Comparison of ENCODE assay signal across 29 mouse cellular contexts in genomic region chr3:149485406-149485805, GRCm38 (mm10).
A peak's percentile ranks its signal among the peaks of the same experiment; 100 is the strongest.
DNase-seq lines count a peak whose midpoint lies in the region; ATAC-seq lines count a peak whose summit lies in the region.
"Had no signal": no experiment of that assay in that cellular context is flagged by ENCODE, and none has a peak within 500 bp of the region (broad histone marks: within the 10 kb centered on the region; RNA-seq: fewer than 3 reads in every experiment).

No protein-coding gene starts in this region.

- DNase-seq in thymus, postnatal 10 days (ENCODE audit: low spot score in 2 of 2): peak; percentile 15 to 18
- DNase-seq in adrenal gland, postnatal 4 days (ENCODE audit: low spot score in 2 of 2): no peak
- no peak for DNase-seq in urinary bladder, postnatal 36 days (ENCODE audit: low spot score in 2 of 2)
- no peak for DNase-seq in hindbrain, embryonic 14.5 days (ENCODE audit: low spot score)
- DNase-seq: adrenal gland, postnatal 36 days; cerebellum, adult 2 months; cerebellum, postnatal 14 days; gastrocnemius, adult 2 months; heart, adult 2 months; heart, postnatal 14 days; kidney, adult 18-20 months; kidney, postnatal 36 days; lung, adult 18-20 months; lung, postnatal 4 days; midbrain, embryonic 14.5 days; right cerebral cortex, postnatal 25 days had no signal

- no peaks in the 10 kb centered on the region for H3K4me1 ChIP-seq in liver, embryonic 16.5 days (ENCODE audit: control insufficient read depth, low read depth, low read length)
- H3K4me1 ChIP-seq in liver, embryonic 12.5 days: no peaks in the 10 kb centered on the region
- H3K4me1 ChIP-seq in hindbrain, embryonic 14.5 days (replicated peaks; ENCODE audit: control insufficient read depth, insufficient read depth, low read length): no peaks in the 10 kb centered on the region
- H3K4me1 ChIP-seq: stomach, embryonic 15.5 days had no signal

- H3K4me3 ChIP-seq in liver, embryonic 16.5 days (ENCODE audit: low read depth, low read length): no peak overlapping the region
- H3K4me3 ChIP-seq in liver, embryonic 12.5 days: no peak overlapping the region
- no peak overlapping the region for H3K4me3 ChIP-seq in hindbrain, embryonic 14.5 days (replicated peaks; ENCODE audit: low read length)
- H3K4me3 ChIP-seq: gastrocnemius, adult 2 months; heart, adult 2 months; heart, embryonic 13.5 days; hindbrain, embryonic 10.5 days; layer of hippocampus, adult 2 months; limb, embryonic 13.5 days; stomach, embryonic 15.5 days had no signal

- no peaks in the 10 kb centered on the region for H3K36me3 ChIP-seq in liver, embryonic 16.5 days (ENCODE audit: control insufficient read depth, insufficient read depth)
- no peaks in the 10 kb centered on the region for H3K36me3 ChIP-seq in liver, embryonic 12.5 days
- no peaks in the 10 kb centered on the region for H3K36me3 ChIP-seq in hindbrain, embryonic 14.5 days (replicated peaks; ENCODE audit: control insufficient read depth, insufficient read depth)
- H3K36me3 ChIP-seq: heart, embryonic 13.5 days; hindbrain, embryonic 10.5 days; limb, embryonic 13.5 days; stomach, embryonic 15.5 days had no signal

- H3K27me3 ChIP-seq in liver, embryonic 16.5 days (ENCODE audit: control insufficient read depth, insufficient read depth, low read depth, low read length): no peaks in the 10 kb centered on the region
- no peaks in the 10 kb centered on the region for H3K27me3 ChIP-seq in liver, embryonic 12.5 days (replicated peaks)
- H3K27me3 ChIP-seq in hindbrain, embryonic 14.5 days (ENCODE audit: control insufficient read depth, insufficient read depth, low read length): no peaks in the 10 kb centered on the region
- H3K27me3 ChIP-seq: heart, embryonic 13.5 days; limb, embryonic 13.5 days; stomach, embryonic 15.5 days had no signal

- H3K9me3 ChIP-seq in liver, embryonic 16.5 days (replicated peaks; ENCODE audit: control insufficient read depth, low read length): no peaks in the 10 kb centered on the region
- H3K9me3 ChIP-seq in liver, embryonic 12.5 days (replicated peaks): no peaks in the 10 kb centered on the region
- no peaks in the 10 kb centered on the region for H3K9me3 ChIP-seq in hindbrain, embryonic 14.5 days (ENCODE audit: control insufficient read depth, low read length)
- H3K9me3 ChIP-seq: heart, embryonic 13.5 days; hindbrain, embryonic 10.5 days; limb, embryonic 13.5 days; stomach, embryonic 15.5 days had no signal

- 50% methylated on average over 4 of the region's 4 CpGs for WGBS in liver, embryonic 16.5 days (ENCODE audit: insufficient replicate concordance)
- WGBS in liver, embryonic 12.5 days (ENCODE audit: insufficient replicate concordance): 61% methylated on average over 4 of the region's 4 CpGs
- 84% methylated on average over 4 of the region's 4 CpGs for WGBS in hindbrain, embryonic 14.5 days

- H3K27ac ChIP-seq in liver, embryonic 16.5 days (ENCODE audit: low read length): no peak overlapping the region
- H3K27ac ChIP-seq in liver, embryonic 12.5 days: no peak overlapping the region
- H3K27ac ChIP-seq in hindbrain, embryonic 14.5 days: no peak overlapping the region
- H3K27ac ChIP-seq: gastrocnemius, adult 2 months; heart, adult 2 months; heart, embryonic 13.5 days; hindbrain, embryonic 10.5 days; layer of hippocampus, adult 2 months; limb, embryonic 13.5 days; stomach, embryonic 15.5 days had no signal

- H3K4me2 ChIP-seq in liver, embryonic 16.5 days (ENCODE audit: low read depth, low read length): no peak overlapping the region
- no peak overlapping the region for H3K4me2 ChIP-seq in liver, embryonic 12.5 days
- H3K4me2 ChIP-seq in hindbrain, embryonic 14.5 days (replicated peaks): no peak overlapping the region
- H3K4me2 ChIP-seq: heart, embryonic 13.5 days; limb, embryonic 13.5 days; liver, embryonic 11.5 days; stomach, embryonic 15.5 days had no signal

- H3K9ac ChIP-seq in liver, embryonic 16.5 days (ENCODE audit: low read depth, low read length): no peak overlapping the region
- H3K9ac ChIP-seq in liver, embryonic 12.5 days: no peak overlapping the region
- no peak overlapping the region for H3K9ac ChIP-seq in hindbrain, embryonic 14.5 days
- H3K9ac ChIP-seq: heart, embryonic 13.5 days; limb, embryonic 13.5 days; stomach, embryonic 15.5 days had no signal

- peak; percentile 24; the same call in 1 of the 2 replicates for ATAC-seq in liver, embryonic 16.5 days (ENCODE audit: low read depth)
- ATAC-seq in liver, embryonic 12.5 days: no peak
- ATAC-seq in common myeloid progenitor, adult 5-6 weeks (replicated peaks; ENCODE audit: low read depth, poor library complexity, severe bottlenecking): 0 out of 2 replicates have a peak, but pooled peaks have one; percentile 15
- ATAC-seq in hindbrain, embryonic 14.5 days (ENCODE audit: low FRiP score): no peak
- ATAC-seq: CD4-positive, CD25-positive, alpha-beta regulatory T cell, adult 4 months; forebrain, embryonic 14.5 days; hindbrain, embryonic 16.5 days; lung, postnatal 0 days had no signal

Comparison
In these comparisons a context has a peak if more than half of its experiments do, and no peak if none do; other contexts are left out.
1. ATAC-seq: peak in liver, embryonic 16.5 days (single experiment) and common myeloid progenitor, adult 5-6 weeks (single experiment); none in liver, embryonic 12.5 days (single experiment) and hindbrain, embryonic 14.5 days (single experiment).
2. DNase-seq: peak in thymus, postnatal 10 days (2 of 2); none in adrenal gland, postnatal 4 days (0 of 2), urinary bladder, postnatal 36 days (0 of 2) and hindbrain, embryonic 14.5 days (single experiment).